Mouse (Mus musculus) lung, adult 18-20 months (tissue): ENCODE data around the gene Gk5.
A peak's percentile ranks its signal among the peaks of the same experiment; 100 is the strongest.
"Not testable (repeated sequence)": the region's sequence is repeated elsewhere in the genome, so short reads cannot be mapped to it uniquely, and the experiment has no call there.

Source experiments
- DNase-seq, 2 experiments: peaks; one replicate each; pipeline ENCODE4 v3.0.0; 2022; ENCODE audit warnings: mixed read lengths in 2 of 2

Gene Gk5

DNA sequence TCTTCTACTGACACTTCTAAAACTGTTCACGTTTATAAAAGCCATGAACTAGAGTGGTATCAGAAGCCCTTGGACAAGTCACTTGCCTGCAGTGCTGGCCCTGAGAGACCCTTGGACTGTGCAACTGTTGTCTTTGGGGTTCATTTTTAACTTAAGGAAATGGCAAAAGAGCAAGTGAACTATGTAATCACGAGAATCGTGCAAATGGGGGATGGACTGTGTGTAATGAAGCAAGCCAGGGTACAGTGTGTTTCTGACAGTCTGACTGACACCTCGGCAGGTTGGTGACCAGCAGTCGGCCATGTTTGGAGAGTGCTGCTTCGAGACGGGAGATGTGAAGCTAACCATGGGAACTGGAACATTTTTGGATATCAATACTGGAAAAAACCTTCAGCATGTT is 33.6 kb downstream of the Gk5 start:
- no peak for DNase-seq

DNA sequence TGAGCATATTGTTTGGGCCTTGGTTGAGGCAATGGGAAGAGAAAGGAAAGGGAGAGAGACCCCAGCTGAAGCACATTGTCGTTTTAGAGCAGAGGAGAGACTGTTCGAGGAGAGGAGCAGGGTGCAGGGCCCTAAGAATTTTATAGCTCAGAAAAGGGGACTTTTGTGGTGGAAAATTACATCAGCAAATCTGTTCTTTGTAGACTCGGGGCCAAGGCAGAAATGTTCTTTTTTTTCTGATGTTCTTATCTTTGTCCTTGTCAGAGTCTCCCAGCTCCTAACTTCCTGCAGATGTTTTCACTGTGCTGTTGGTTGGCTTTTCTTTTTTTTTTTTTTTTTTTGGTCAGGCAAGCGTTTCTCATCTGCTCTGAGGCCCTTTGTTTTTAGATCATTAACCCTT is 39.3 kb downstream of the Gk5 start:
- DNase-seq = no peak

DNA sequence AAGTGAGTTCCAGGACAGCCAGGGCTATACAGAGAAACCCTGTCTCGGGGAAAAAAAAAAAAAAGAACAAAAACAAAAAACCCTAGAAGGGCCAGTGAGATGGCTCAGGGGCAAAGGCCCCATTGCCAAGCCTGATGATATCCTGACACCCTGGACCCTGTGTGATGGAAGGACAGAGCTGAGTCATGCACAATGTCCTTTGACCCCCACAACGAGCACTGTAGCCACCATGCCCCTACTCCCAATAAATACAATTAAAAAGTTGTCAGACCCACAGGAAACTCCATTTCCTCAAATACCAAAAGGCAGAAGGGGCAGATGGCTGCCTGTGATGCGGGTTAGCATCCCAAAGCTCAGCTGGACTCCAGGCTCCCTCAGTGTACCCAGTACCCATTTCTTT is 39.9 kb downstream of the Gk5 start:
- DNase-seq = no peak

DNA sequence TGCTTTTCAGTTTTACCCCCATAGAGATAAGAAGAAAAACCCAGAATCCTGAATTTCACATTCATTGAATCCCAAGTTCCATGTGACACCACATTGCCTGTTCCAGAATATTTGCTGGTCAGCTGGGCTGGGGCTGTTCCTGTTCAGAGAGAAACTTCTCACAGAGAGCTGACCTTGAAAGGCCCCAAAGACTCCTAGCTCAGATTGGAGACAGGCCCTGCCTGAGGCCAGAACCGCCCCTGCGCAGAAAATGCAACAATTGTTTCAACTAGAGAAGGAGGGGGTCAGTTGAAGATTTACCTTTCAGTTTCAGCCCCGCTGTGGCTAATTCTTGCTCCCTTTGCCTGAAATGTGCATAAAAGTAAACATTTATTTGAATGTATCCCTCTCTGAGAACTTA is 41.6 kb downstream of the Gk5 start:
- no peak for DNase-seq

DNA sequence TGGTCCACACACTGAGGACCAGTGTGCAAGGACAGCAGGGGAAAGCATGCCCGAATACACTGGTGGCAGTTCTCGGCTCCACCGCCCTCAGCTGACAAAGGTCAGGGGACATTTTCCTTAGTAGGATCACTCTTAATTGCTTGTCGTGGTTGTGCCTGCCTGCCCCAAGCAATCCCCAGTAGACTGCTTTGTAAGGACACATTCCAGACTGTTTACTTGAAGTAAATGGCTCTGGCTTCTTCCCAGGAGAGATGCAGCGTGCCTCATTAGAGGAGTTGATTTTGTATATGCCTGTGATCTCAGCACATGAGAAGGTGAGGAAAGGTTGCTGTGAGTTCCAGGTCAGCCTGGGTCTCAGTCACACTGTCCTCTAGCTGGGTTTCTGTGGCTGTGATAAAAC is 43.3 kb downstream of the Gk5 start:
- DNase-seq = no peak

DNA sequence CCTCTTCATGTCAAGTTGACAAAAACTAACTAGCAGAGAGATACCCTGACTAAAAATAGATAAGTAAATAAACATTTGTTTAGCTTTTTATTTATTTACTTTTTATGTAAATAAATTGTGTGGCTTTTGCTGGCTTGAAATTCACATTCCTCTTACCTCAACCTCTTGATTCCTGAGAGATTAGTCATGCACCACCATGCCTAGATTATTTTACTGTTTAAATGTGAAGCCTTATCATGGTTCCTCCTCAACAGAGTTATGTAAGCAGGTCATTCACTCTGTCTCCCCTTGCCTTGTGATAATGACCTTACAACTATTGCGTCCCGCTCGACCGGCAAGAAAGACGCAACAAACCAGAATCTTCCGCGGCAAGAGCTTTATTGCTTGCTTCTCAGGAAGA is 44.3 kb downstream of the Gk5 start:
- DNase-seq = no peak

DNA sequence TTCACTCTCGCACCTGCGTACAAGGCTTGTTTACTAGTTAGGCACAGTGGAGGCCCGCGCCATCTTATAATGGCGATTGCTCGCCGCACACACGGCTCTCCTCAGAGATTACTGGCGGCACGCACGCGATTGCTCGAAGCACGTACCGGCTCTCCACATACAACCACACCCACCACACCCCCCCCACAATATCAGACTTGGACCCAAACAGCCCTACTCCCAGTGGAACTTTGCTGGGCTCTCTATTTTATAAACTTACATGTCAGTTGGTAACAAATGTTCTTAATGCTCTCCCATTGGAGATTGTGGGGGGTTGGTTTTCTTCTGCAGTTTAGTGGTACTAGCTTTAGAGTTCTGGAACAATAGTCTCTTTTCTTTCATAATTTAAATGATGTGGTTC is 44.8 kb downstream of the Gk5 start:
- not testable (repeated sequence) for DNase-seq

DNA sequence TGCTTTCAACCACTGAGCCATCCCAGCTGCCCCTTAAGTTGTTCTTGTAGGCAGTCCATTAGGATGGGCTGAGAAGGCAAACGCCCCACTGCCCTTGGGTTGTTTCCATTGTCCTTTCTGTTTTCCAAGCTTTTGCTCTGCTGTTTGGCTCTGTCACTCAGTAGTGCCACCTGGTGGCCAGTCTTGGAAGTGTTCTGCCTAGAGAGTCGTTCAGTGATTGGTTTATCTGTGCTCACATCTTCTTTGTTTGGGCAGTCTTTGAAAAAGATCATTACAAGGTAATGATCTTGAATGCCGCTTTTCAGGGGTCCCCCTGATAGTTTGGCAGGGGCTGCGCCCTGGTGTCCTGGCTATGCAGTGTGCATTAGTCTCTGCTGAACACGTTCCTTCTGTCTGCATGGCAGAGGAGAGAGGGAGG is 48.0 kb downstream of the Gk5 start:
- peak; percentile 20 to 53 for DNase-seq

DNA sequence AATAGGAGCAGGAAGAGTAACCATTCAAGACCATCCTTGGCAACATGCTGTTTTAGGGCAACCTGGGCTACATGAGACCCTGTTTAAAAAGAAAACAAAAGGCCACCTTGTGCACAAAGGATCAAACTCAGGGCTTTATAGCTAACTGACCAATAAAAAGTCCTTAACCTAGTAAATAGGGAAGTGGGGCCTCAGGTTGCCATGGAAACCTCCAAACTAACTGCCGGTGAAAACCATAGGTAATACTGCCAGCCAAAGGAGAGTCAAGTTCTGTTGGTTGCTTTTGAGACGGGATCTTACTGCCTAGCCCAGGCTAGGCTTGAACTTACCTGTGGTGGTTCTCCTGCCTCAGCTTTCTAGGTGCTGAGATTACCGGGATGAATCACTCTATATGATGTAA is 51.4 kb downstream of the Gk5 start:
- DNase-seq = no peak

DNA sequence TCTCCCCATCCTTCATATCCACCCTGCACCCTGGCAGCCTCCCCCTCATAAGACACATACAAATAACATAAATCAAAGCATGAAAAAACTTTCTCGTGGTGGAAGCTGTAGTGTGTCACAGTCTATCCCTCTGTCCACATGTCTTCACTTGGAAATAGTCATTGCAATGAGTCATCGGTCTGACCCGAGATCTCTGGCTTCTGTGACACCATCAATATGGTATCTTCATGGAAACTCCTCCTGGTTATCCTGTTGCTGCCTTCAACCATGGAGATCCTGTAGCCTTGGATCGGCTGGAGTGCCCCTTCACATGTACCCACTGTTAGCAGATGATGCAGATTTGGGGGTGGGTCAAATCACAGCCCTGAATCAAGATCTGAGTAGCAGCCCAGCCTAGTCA is 65.7 kb downstream of the Gk5 start:
- DNase-seq = no peak

DNA sequence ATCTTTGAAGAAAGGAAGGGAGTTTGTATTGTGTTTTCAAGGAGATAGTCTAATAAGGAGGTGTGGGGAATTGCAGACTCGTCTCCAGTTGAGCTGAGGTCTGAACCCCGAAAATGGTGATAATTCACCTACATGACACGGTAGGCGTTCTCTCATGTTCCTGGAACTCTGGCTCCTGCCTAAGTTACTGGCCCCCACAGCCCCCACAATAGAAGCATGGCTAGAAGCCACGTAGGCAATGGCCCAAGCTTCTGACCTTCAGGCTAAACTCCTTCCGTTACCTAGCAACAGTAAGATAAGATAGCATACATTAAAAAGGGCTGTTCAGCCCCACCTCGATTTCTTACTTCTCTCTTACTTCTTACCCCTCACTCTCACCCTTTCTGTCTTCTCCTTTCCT is 67.5 kb downstream of the Gk5 start:
- no peak for DNase-seq

DNA sequence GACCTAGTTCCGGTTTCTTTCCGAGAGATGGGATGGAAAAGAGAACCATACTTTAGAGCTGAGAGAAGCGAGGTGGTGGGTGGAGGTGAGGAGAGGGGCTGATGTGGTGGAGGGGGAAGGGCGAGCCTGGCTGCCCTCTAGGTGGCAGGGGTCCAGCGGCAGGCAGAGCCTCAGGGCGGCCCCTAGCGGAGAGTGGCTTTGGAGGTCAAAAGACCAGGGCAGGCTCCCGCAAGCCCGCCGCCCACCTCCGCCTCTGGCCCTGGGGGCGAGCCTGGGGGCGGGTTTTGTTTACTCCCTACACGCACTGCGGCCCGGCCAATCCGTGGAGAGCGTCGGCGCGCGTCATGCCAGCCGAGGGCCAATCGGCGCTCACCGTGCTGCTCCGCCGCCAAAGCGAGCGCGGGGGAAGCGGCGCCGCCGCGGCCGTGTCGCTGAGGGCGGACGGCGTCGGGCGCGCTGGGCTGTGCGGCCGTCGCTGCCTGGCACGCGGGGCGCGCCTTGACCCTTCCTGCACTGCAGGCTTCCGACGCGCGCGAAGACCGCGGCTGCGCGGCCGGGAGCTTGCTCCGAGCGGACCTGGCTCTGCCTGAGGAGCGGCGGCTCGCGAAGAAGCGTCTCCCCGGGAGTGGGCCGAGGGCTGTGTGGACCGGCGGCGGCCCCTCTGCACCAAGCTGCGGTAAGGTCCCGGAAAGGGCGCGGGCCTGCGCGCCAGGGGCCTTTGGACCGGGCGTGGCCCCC is 76.9 kb downstream of the Gk5 start, which contains the start of gene Tfdp2:
Tfdp2 (plus strand) TSS at position 391 of the 738 bp plus-strand sequence.
- DNase-seq = peak; percentile 89 to 93

DNA sequence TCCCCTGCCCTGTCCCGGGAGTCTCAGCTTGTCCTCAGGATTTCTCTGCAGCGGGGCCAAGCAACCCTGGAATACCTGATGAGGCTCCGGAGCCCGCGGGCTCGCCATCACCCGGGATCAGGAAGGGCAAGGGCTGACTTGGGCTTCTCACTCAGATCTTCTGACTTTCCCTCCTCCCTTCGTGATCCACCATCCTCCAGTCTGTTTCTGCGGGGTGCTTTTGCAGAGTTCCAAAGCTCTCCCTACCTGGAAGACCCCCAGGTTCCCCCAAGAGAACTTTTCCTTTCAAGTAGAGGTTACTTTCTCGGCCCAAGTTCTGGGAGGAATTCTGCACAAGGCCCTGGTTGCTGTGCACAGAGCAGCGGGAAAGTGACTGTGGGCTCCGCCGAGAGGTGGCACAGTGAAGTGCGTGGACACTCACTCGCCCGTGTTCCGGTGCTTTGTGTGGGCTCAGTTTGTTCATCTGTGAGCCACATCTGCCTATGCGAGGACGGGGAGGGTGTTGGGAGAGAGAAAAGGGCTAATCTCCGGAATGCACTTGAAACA is 77.5 kb downstream of the Gk5 start:
- DNase-seq = peak; percentile 42 to 47

DNA sequence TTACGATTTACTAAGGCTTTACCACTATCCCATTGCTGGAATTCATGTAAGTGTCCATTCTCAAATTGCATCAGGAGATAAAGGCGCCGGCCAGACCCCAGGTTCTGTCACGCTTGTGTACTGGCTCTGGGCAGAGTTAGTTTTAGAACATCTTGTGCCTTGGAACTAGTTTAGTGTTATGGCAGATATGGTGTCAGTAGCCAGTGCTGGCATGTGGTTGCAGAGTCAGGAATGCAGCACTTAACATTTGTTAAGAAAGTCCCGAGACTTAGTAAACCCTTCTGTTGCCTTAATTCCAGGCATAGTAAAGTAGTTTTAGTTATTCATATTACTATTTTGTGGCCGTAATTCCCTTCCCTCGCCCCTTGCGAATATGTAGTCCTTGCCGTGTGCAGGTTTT is 78.6 kb downstream of the Gk5 start:
- DNase-seq = peak; percentile 10 to 38

DNA sequence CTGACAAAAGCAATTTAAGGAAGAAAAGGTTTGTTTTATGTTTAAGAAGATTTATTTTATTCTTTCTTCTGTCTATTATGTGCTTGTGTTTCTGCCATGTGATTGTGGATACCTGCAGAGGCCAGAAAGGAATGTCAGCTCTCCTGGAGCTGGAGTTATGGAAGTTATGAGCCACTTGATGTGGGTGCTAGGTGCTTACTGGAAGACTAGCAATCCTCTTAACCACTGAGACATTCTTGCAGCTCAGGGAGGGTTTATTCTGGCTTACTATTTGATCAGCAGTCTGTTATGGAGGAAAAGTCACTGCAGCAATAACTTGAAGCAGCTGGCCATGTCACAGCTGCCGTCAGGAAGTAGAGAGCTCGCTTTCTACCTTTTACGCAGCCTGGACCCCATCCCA is 84.5 kb downstream of the Gk5 start:
- DNase-seq = peak; percentile 15 to 36

DNA sequence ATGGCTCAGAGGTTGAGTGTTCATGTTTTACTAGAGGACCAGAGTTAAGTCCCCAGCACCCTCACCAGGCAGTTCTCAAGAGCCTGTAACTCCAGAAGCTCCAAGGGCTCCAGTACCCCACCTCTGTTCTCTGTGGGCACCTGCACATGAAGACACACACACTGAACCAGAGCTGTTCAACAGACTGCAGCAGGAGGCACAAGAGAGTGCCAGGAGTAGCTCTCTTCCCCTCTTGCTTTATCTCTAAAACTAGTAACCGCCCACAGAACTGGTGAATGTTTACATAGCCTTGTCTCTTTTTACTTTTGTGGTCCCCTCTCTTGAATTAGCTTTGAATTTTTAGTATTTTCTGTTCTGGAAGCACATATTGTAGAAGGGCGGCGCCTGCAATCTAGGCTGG is 88.3 kb downstream of the Gk5 start:
- no peak for DNase-seq

DNA sequence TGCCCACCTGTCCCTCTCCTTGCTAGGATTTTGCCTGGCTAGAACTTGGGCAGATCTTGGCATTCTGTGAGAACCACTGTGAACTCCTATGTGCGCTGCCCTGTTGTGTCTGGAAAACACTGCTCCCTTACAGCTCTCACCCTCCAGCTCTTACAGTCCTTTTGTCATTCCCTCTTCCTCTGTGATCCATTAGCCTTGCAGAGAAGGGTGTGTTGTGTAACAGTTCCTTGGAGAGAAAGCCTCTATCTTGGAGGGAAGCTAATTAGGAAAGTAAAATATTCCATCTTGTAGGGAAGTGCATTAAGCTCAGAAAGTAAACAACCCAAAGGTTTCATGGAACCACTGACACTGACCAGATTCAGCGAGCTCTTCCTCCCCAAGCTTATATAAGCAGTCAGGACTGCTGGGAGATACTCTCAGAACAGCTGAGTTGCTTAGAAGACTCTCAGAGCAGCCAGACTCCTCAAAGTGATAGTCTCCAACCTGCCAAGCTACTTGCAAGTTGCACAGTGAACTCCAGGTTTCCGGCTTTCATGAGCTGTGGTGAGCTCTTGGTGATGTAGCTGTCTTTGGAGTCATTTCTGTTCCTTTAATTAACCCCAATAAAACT is 94.0 kb downstream of the Gk5 start:
- no peak for DNase-seq

DNA sequence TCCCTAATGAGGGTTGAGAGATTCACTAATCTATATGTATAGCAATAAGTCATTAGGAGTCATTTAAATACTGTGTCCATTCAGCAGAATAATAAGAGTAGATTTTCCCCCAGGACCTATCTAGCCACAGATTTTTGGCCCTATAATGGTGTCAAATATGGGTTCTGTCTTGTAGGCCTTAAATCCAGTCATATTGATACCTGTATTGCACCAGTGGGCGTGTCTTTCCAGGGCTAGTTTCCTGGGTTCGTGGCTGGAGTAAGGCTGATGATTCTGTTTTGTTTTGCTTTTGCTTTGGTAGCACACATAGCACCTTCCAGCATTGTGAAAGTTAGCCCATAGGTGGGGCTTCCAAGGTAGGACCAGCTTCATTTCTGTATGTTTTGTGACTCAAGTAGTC is 95.0 kb downstream of the Gk5 start:
- no peak for DNase-seq

DNA sequence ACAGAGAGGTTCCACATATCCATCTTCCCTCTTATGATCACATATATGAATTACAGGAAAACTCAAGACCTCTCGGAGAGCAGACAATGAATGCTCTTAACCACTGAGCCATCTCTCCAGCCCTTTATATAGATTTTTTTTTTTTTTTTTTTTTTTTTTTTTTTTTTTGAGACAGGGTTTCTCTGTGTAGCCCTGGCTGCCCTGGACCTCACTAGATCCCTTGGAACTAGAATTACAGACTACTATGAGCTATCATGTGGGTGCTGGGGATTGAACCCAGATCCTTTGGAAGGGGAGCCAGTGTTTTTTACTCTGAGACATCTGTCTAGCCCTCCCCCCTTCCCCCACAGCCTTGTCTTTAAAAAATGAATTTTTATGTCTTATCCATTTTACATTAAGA is 98.1 kb downstream of the Gk5 start:
- DNase-seq = no peak

DNA sequence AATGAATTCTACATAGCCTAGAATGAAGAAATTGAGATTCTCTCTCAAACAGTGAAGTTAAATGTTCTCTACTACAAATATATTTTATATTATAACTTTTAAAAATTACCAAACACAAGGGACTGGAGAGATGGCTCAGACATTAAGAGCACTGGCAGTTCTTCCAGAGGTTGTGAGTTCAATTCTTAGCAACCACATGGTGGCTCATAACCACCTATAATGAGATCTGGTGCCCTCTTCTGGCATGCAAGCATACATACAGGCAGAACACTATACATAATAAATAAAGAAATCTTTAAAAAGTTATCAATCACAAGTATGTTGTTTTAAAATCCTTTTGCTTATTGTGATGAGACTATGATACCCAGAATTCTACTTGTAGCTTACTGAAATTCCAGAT is 98.6 kb downstream of the Gk5 start:
- no peak for DNase-seq

DNA sequence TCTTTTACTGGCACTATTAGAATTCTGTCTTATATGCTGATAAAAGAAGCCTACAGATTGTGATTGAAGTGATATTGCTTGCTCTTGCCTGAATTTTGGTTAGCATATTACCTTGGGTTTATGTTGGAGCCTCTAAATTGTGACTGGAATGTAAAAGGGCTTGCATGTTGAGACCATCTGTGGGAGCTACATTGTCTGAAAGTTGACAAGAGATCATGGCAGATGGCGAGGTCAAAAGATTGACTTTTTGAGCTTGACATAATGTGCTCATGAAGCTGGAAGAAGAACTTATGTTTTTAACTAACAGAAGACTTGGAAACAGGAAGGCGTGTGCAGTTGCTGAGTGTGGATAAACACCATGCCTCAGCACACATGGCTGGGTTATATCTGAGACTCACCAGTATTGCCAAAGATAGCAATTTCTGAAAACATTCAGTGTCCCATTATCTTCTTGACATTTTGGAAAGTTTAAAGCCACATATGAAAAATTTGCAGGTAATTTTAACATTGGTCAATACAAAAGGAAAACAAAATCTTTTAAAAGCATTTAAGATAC is 100.0 kb downstream of the Gk5 start:
- DNase-seq = no peak

DNA sequence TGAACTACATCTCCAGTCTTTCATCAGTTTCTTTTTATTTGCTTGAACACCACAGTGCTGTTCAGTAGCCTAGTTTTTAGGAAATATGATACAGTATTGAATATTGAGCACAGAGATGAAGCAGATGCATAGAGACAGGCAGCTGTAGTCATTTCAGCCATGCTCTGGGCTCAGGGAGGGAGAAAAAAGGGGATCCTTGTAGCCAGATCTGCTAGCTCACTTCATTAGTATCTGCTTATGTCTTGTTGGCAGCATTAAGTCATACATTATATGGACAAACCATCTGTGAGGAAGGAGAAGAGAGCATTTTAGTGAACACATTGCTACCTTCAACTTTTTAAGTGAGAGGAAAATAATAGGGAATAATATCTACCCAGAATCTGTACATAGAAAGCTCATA is 101.3 kb downstream of the Gk5 start:
- no peak for DNase-seq

DNA sequence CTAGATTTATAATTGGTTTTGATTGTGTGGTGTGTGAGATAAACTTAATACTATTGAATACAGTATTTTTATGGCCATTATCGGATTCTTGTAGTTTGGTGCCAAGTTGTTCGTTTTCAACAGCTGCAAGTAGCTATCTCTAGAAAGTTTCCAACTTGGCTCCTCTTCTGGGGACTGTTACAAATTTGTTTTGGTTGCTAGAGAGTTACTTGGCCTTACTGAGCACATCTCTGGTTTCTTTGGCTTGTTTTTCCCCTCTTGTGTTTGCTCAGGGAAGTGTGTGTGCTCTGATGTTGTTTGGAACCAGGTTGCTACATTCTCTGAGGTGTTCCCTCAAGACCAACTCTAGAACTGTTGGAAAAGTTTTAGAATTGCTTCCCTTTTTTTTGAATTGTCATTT is 104.1 kb downstream of the Gk5 start:
- DNase-seq = no peak

DNA sequence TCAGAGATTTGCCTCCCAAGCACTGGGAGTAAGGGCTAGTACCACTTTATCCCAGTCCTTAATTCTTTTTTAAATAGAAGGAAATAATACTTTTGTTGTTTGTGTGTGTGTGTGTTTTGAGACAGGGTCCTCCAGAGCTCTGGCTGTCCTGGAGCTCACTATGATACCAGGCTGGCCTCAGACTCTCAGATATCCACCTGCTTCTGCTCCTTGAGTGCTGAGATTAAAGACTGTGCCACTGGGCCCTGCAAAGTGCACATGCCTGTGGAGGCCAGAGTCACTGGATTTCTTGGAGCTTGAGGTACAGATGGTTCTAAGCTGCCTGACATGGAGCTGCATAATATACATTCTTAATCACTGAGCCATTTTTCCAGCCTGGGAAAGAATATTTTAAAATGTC is 109.1 kb downstream of the Gk5 start:
- no peak for DNase-seq
